Mouse (Mus musculus) forebrain, embryonic 12.5 days (tissue): ENCODE results near the gene Ift57. TPM values are rescaled to one million over a fixed set of nuclear protein-coding genes. Genes with fewer than 3 reads are reported as not detected.

ENCODE experiments used
- ATAC-seq: fragments of 200-750 bp; cut with Nextera tagmentation; 2 replicates; pipeline ENCODE4 v1.8.0; 2017; ENCODE audit warnings: moderate TSS enrichment; ENCODE audit not compliant: low FRiP score
- H3K27ac ChIP-seq: fragments of 300-500 bp; sonication (generic); 2 replicates; pipeline ENCODE4 v1.5.1; 2016; ENCODE audit warnings: mild to moderate bottlenecking
- H3K27me3 ChIP-seq: fragments of 300-500 bp; sonication (generic); 2 replicates; pipeline ENCODE4 v1.6.1; 2016; ENCODE audit warnings: mild to moderate bottlenecking
- H3K36me3 ChIP-seq: fragments of 300-500 bp; sonication (generic); replicated peaks from 2 replicates; pipeline ENCODE4 v1.6.1; 2016; ENCODE audit warnings: mild to moderate bottlenecking
- H3K4me1 ChIP-seq: fragments of 300-500 bp; sonication (generic); 2 replicates; pipeline ENCODE4 v1.6.1; 2016
- H3K4me2 ChIP-seq: fragments of 300-500 bp; sonication (generic); 2 replicates; pipeline ENCODE4 v1.6.1; 2016; ENCODE audit warnings: mild to moderate bottlenecking, moderate library complexity
- H3K4me3 ChIP-seq: fragments of 300-500 bp; sonication (generic); replicated peaks from 2 replicates; pipeline ENCODE4 v1.5.1; 2016; ENCODE audit warnings: mild to moderate bottlenecking
- H3K9ac ChIP-seq: fragments of 300-500 bp; sonication (generic); 2 replicates; pipeline ENCODE4 v1.6.1; 2016; ENCODE audit warnings: mild to moderate bottlenecking
- H3K9me3 ChIP-seq: fragments of 300-500 bp; sonication (generic); 2 replicates; pipeline ENCODE4 v1.6.1; 2016
- WGBS: fragments of 180-500 bp; shearing (Covaris S2); methylation state at CpG from one replicate; pipeline ENCODE4 v1.1.7; 2016; 5-methylcytosine and 5-hydroxymethylcytosine counted together
- polyA plus RNA-seq: library from polyadenylated mRNA; unstranded; fragments of >200 nt; fragmentation: Nextera tagmentation; extraction: Ambion mirVana; gene quantifications from 2 replicates; pipeline ENCODE4 v1.2.1, GENCODE M21; 2016

Ift57 gene
- polyA plus RNA-seq, 1 experiment from 2014 or later, result 36.6 TPM

GRCm38 (mm10) chr16:49720671-49721070 lies 21.6 kb downstream of the Ift57 start:
- H3K36me3 ChIP-seq, result no peaks in the 10 kb centered on the region
- ATAC-seq, result no peak
- H3K9ac ChIP-seq, result no peak overlapping the region

GRCm38 (mm10) chr16:49721678-49722077 lies 22.6 kb downstream of the Ift57 start:
- Histone ChIP-seq H3K9me3 (no peaks in the 10 kb centered on the region), H3K9ac (no peak overlapping the region), H3K27ac (no peak overlapping the region), H3K4me3 (no peak overlapping the region), H3K4me1 (peaks cover 13% of the 10 kb centered on the region), H3K4me2 (no peak overlapping the region), H3K36me3 (no peaks in the 10 kb centered on the region), H3K27me3 (no peaks in the 10 kb centered on the region)
- 42% methylated on average over 5 of the region's 5 CpGs for WGBS
- ATAC-seq, result no peak

More at GRCm38 (mm10) chr16:49720671-49721070, 21.6 kb downstream of the Ift57 start:
- Histone ChIP-seq H3K27me3 (no peaks in the 10 kb centered on the region), H3K4me2 (no peak overlapping the region), H3K9me3 (no peaks in the 10 kb centered on the region), H3K27ac (no peak overlapping the region), H3K4me3 (no peak overlapping the region), H3K4me1 (peaks cover 13% of the 10 kb centered on the region)
- 80% methylated on average over 2 of the region's 2 CpGs for WGBS

- H3K9me3 ChIP-seq, result no peaks in the 10 kb centered on the region
Observed at GRCm38 (mm10) chr16:49723222-49723621, 24.2 kb downstream of the Ift57 start.

GRCm38 (mm10) chr16:49724232-49724631 lies 25.2 kb downstream of the Ift57 start:
- H3K4me2 ChIP-seq, result no peak overlapping the region
- peaks cover 13% of the 10 kb centered on the region for H3K4me1 ChIP-seq
- H3K9ac ChIP-seq, result no peak overlapping the region
- H3K27ac ChIP-seq, result no peak overlapping the region
- WGBS, result 86% methylated on average over 5 of the region's 5 CpGs
- H3K36me3 ChIP-seq, result no peaks in the 10 kb centered on the region
- no peak for ATAC-seq
- H3K4me3 ChIP-seq, result no peak overlapping the region
- H3K9me3 ChIP-seq, result no peaks in the 10 kb centered on the region
- no peaks in the 10 kb centered on the region for H3K27me3 ChIP-seq

More at GRCm38 (mm10) chr16:49723222-49723621, 24.2 kb downstream of the Ift57 start:
- no peak for ATAC-seq
- no peak overlapping the region for H3K27ac ChIP-seq
- no peak overlapping the region for H3K4me2 ChIP-seq
- H3K27me3 ChIP-seq, result no peaks in the 10 kb centered on the region
- H3K4me1 ChIP-seq, result peaks cover 13% of the 10 kb centered on the region
- no peak overlapping the region for H3K4me3 ChIP-seq
- H3K9ac ChIP-seq, result no peak overlapping the region
- no peaks in the 10 kb centered on the region for H3K36me3 ChIP-seq
- 60% methylated on average over 4 of the region's 4 CpGs for whole genome bisulfite sequencing

- H3K4me1 ChIP-seq, result peaks cover 13% of the 10 kb centered on the region
- no peaks in the 10 kb centered on the region for H3K36me3 ChIP-seq
- no peak overlapping the region for H3K27ac ChIP-seq
- 89% methylated on average over 2 of the region's 2 CpGs for WGBS
- no peak overlapping the region for H3K4me3 ChIP-seq
- no peak overlapping the region for H3K9ac ChIP-seq
- H3K4me2 ChIP-seq, result no peak overlapping the region
- no peak for ATAC-seq
- H3K9me3 ChIP-seq, result no peaks in the 10 kb centered on the region
- H3K27me3 ChIP-seq, result no peaks in the 10 kb centered on the region
Observed at GRCm38 (mm10) chr16:49724931-49725330, 25.9 kb downstream of the Ift57 start.

- ATAC-seq, result no peak
- H3K4me2 ChIP-seq, result no peak overlapping the region
- H3K27me3 ChIP-seq, result no peaks in the 10 kb centered on the region
- peaks cover 13% of the 10 kb centered on the region for H3K4me1 ChIP-seq
- H3K9me3 ChIP-seq, result no peaks in the 10 kb centered on the region
- 90% methylated on average over 5 of the region's 5 CpGs for WGBS
- H3K36me3 ChIP-seq, result no peaks in the 10 kb centered on the region
- no peak overlapping the region for H3K9ac ChIP-seq
- no peak overlapping the region for H3K4me3 ChIP-seq
- H3K27ac ChIP-seq, result no peak overlapping the region
Observed at GRCm38 (mm10) chr16:49725446-49725845, 26.4 kb downstream of the Ift57 start.

- Histone ChIP-seq H3K36me3 (no peaks in the 10 kb centered on the region), H3K4me3 (no peak overlapping the region), H3K4me1 (peaks cover 13% of the 10 kb centered on the region), H3K27me3 (no peaks in the 10 kb centered on the region), H3K9me3 (no peaks in the 10 kb centered on the region), H3K9ac (no peak overlapping the region), H3K27ac (no peak overlapping the region), H3K4me2 (no peak overlapping the region)
- ATAC-seq, result no peak
- WGBS, result 67% methylated on average over 3 of the region's 3 CpGs
Observed at GRCm38 (mm10) chr16:49726216-49726615, 27.2 kb downstream of the Ift57 start.

GRCm38 (mm10) chr16:49726761-49727160 lies 27.7 kb downstream of the Ift57 start:
- peaks cover 10% of the 10 kb centered on the region for H3K4me1 ChIP-seq
- H3K4me3 ChIP-seq, result no peak overlapping the region
- H3K9me3 ChIP-seq, result no peaks in the 10 kb centered on the region
- H3K36me3 ChIP-seq, result no peaks in the 10 kb centered on the region
- no peak overlapping the region for H3K27ac ChIP-seq
- ATAC-seq, result no peak
- no peak overlapping the region for H3K4me2 ChIP-seq
- H3K27me3 ChIP-seq, result no peaks in the 10 kb centered on the region
- 91% methylated on average over 2 of the region's 2 CpGs for WGBS
- no peak overlapping the region for H3K9ac ChIP-seq

- no peak for ATAC-seq
- Histone ChIP-seq H3K4me1 (no peaks in the 10 kb centered on the region), H3K27me3 (no peaks in the 10 kb centered on the region), H3K9me3 (no peaks in the 10 kb centered on the region), H3K9ac (no peak overlapping the region), H3K4me2 (no peak overlapping the region), H3K36me3 (no peaks in the 10 kb centered on the region), H3K27ac (no peak overlapping the region), H3K4me3 (no peak overlapping the region)
- 93% methylated on average over 9 of the region's 9 CpGs for WGBS
Observed at GRCm38 (mm10) chr16:49736536-49736935, 37.5 kb downstream of the Ift57 start.

- Histone ChIP-seq H3K9ac (no peak overlapping the region), H3K4me1 (no peaks in the 10 kb centered on the region), H3K4me3 (no peak overlapping the region), H3K36me3 (no peaks in the 10 kb centered on the region), H3K27ac (no peak overlapping the region), H3K4me2 (no peak overlapping the region), H3K27me3 (no peaks in the 10 kb centered on the region), H3K9me3 (no peaks in the 10 kb centered on the region)
- WGBS, result 92% methylated on average over 2 of the region's 2 CpGs
- no peak for ATAC-seq
Observed at GRCm38 (mm10) chr16:49747360-49747759, 48.3 kb downstream of the Ift57 start.

GRCm38 (mm10) chr16:49752906-49753305 lies 53.9 kb downstream of the Ift57 start:
- no peaks in the 10 kb centered on the region for H3K36me3 ChIP-seq
- H3K27me3 ChIP-seq, result no peaks in the 10 kb centered on the region
- H3K27ac ChIP-seq, result peak overlapping the region; percentile 57
- no peak overlapping the region for H3K4me2 ChIP-seq
- 21% methylated on average over 1 of the region's 1 CpGs for WGBS
- peaks cover 12% of the 10 kb centered on the region for H3K4me1 ChIP-seq
- H3K9ac ChIP-seq, result no peak overlapping the region
- H3K9me3 ChIP-seq, result no peaks in the 10 kb centered on the region
- ATAC-seq, result 0 out of 2 replicates have a peak, but pooled peaks have one; percentile 16
- no peak overlapping the region for H3K4me3 ChIP-seq

- Histone ChIP-seq H3K9ac (no peak overlapping the region), H3K4me2 (no peak overlapping the region), H3K9me3 (no peaks in the 10 kb centered on the region), H3K4me1 (peaks cover 12% of the 10 kb centered on the region), H3K27me3 (no peaks in the 10 kb centered on the region), H3K36me3 (no peaks in the 10 kb centered on the region), H3K27ac (peak overlapping the region; percentile 57), H3K4me3 (no peak overlapping the region)
- WGBS, result 27% methylated on average over 3 of the region's 3 CpGs
- peak; percentile 88 for ATAC-seq
Observed at GRCm38 (mm10) chr16:49753318-49753717, 54.3 kb downstream of the Ift57 start.

- H3K9me3 ChIP-seq, result no peaks in the 10 kb centered on the region
- no peaks in the 10 kb centered on the region for H3K36me3 ChIP-seq
- no peak overlapping the region for H3K4me3 ChIP-seq
- H3K4me2 ChIP-seq, result no peak overlapping the region
- 85% methylated on average over 17 of the region's 17 CpGs for WGBS
- H3K9ac ChIP-seq, result no peak overlapping the region
- H3K4me1 ChIP-seq, result no peaks in the 10 kb centered on the region
- H3K27ac ChIP-seq, result no peak overlapping the region
- H3K27me3 ChIP-seq, result no peaks in the 10 kb centered on the region
- no peak for ATAC-seq
Observed at GRCm38 (mm10) chr16:49760517-49761203, 61.6 kb downstream of the Ift57 start.
